Mouse (Mus musculus): ENCODE measurements around the gene Nkg7. TPM values are rescaled to one million over a fixed set of nuclear protein-coding genes. Genes with fewer than 3 reads are reported as not detected.

Gene Nkg7
- polyA plus RNA-seq, 1 experiment from 2014 or later: not detected

- H3K27me3 ChIP-seq: no peaks in the 10 kb centered on the region
- H3K9ac ChIP-seq (replicated peaks): no peak within 1 kb of the TSS
- H3K4me3 ChIP-seq (replicated peaks): no peak within 1 kb of the TSS
- H3K9me3 ChIP-seq: no peaks in the 10 kb centered on the region
- no peaks in the 10 kb centered on the region for H3K36me3 ChIP-seq
- no peak for ATAC-seq
- no peak within 1 kb of the TSS for H3K4me2 ChIP-seq (replicated peaks)
- H3K4me1 ChIP-seq (replicated peaks): peaks cover 4% of the 10 kb centered on the region; the same call in 1 of the 2 replicates
- 86% methylated on average over 8 of the region's 8 CpGs for WGBS
- no peak within 1 kb of the TSS for H3K27ac ChIP-seq
These were observed 9.5 kb upstream of the Nkg7 start, which contains the start of gene Lim2 for GRCm38 (mm10) chr7:43427406-43427805. Gene Lim2 (plus strand): TSS chr7:43427670.

- WGBS: 65% methylated on average over 4 of the region's 4 CpGs
- H3K36me3 ChIP-seq: no peaks in the 10 kb centered on the region
- no peaks in the 10 kb centered on the region for H3K9me3 ChIP-seq
- no peaks in the 10 kb centered on the region for H3K27me3 ChIP-seq
- no peak overlapping the region for H3K27ac ChIP-seq
- no peaks in the 10 kb centered on the region for H3K4me1 ChIP-seq (replicated peaks)
- H3K9ac ChIP-seq (replicated peaks): no peak overlapping the region
- no peak overlapping the region for H3K4me2 ChIP-seq (replicated peaks)
- no peak for ATAC-seq
- no peak overlapping the region for H3K4me3 ChIP-seq (replicated peaks)
These were observed 7.4 kb upstream of the Nkg7 start for GRCm38 (mm10) chr7:43429500-43429899.

- Histone ChIP-seq H3K4me3 (replicated peaks) (no peak overlapping the region), H3K36me3 (no peaks in the 10 kb centered on the region), H3K9me3 (no peaks in the 10 kb centered on the region), H3K9ac (replicated peaks) (no peak overlapping the region), H3K4me2 (replicated peaks) (no peak overlapping the region), H3K4me1 (replicated peaks) (no peaks in the 10 kb centered on the region), H3K27me3 (no peaks in the 10 kb centered on the region), H3K27ac (no peak overlapping the region)
- no peak for ATAC-seq
- 73% methylated on average over 4 of the region's 4 CpGs for WGBS
These were observed 4.0 kb upstream of the Nkg7 start for GRCm38 (mm10) chr7:43432891-43433290.

- Histone ChIP-seq H3K9ac (replicated peaks) (no peak overlapping the region), H3K36me3 (no peaks in the 10 kb centered on the region), H3K4me2 (replicated peaks) (no peak overlapping the region), H3K9me3 (no peaks in the 10 kb centered on the region), H3K4me1 (replicated peaks) (no peaks in the 10 kb centered on the region), H3K27ac (no peak overlapping the region), H3K4me3 (replicated peaks) (no peak overlapping the region), H3K27me3 (peaks cover 3% of the 10 kb centered on the region; the same call in 1 of the 2 replicates)
- 72% methylated on average over 5 of the region's 5 CpGs for WGBS
- no peak for ATAC-seq
These were observed 2.2 kb upstream of the Nkg7 start for GRCm38 (mm10) chr7:43434676-43435075.

- Histone ChIP-seq H3K9me3 (no peaks in the 10 kb centered on the region), H3K27ac (no peak overlapping the region), H3K36me3 (no peaks in the 10 kb centered on the region), H3K4me1 (replicated peaks) (peaks cover 10% of the 10 kb centered on the region), H3K9ac (replicated peaks) (no peak overlapping the region), H3K27me3 (peaks cover 3% of the 10 kb centered on the region; the same call in 1 of the 2 replicates), H3K4me2 (replicated peaks) (no peak overlapping the region), H3K4me3 (replicated peaks) (no peak overlapping the region)
- no peak for ATAC-seq
- 84% methylated on average over 4 of the region's 4 CpGs for WGBS
These were observed 1.7 kb downstream of the Nkg7 start for GRCm38 (mm10) chr7:43438611-43439010.

GRCm38 (mm10) chr7:43440482-43440881, 3.6 kb downstream of the Nkg7 start, which contains the start of gene Cldnd2:
Gene Cldnd2 (plus strand): TSS chr7:43440782.
- H3K4me3 ChIP-seq (replicated peaks): no peak within 1 kb of the TSS
- no peak within 1 kb of the TSS for H3K4me2 ChIP-seq (replicated peaks)
- H3K4me1 ChIP-seq (replicated peaks): peaks cover 20% of the 10 kb centered on the region
- H3K27me3 ChIP-seq: peaks cover 3% of the 10 kb centered on the region; the same call in 1 of the 2 replicates
- H3K9ac ChIP-seq (replicated peaks): no peak within 1 kb of the TSS
- H3K9me3 ChIP-seq: no peaks in the 10 kb centered on the region
- H3K36me3 ChIP-seq: no peaks in the 10 kb centered on the region
- H3K27ac ChIP-seq: no peak within 1 kb of the TSS
- no peak for ATAC-seq
- 80% methylated on average over 6 of the region's 6 CpGs for WGBS

GRCm38 (mm10) chr7:43441071-43441470, 4.2 kb downstream of the Nkg7 start:
- WGBS: 87% methylated on average over 3 of the region's 3 CpGs
- peaks cover 3% of the 10 kb centered on the region; the same call in 1 of the 2 replicates for H3K27me3 ChIP-seq
- H3K9ac ChIP-seq (replicated peaks): no peak overlapping the region
- no peak for ATAC-seq
- H3K4me2 ChIP-seq (replicated peaks): no peak overlapping the region
- no peak overlapping the region for H3K27ac ChIP-seq
- no peaks in the 10 kb centered on the region for H3K9me3 ChIP-seq
- no peak overlapping the region for H3K4me3 ChIP-seq (replicated peaks)
- peaks cover 20% of the 10 kb centered on the region for H3K4me1 ChIP-seq (replicated peaks)
- H3K36me3 ChIP-seq: no peaks in the 10 kb centered on the region

GRCm38 (mm10) chr7:43442684-43443083, 5.8 kb downstream of the Nkg7 start:
- H3K36me3 ChIP-seq: no peaks in the 10 kb centered on the region
- H3K27ac ChIP-seq: peak overlapping the region; percentile 83
- H3K27me3 ChIP-seq: peaks cover 3% of the 10 kb centered on the region; the same call in 1 of the 2 replicates
- peak overlapping the region; percentile 55 for H3K4me3 ChIP-seq (replicated peaks)
- WGBS: 11% methylated on average over 9 of the region's 9 CpGs
- peaks cover 20% of the 10 kb centered on the region for H3K4me1 ChIP-seq (replicated peaks)
- ATAC-seq: no peak
- peak overlapping the region; percentile 74 for H3K4me2 ChIP-seq (replicated peaks)
- H3K9ac ChIP-seq (replicated peaks): peak overlapping the region; percentile 73
- no peaks in the 10 kb centered on the region for H3K9me3 ChIP-seq

- Histone ChIP-seq H3K27me3 (peaks cover 3% of the 10 kb centered on the region; the same call in 1 of the 2 replicates), H3K9ac (replicated peaks) (peak overlapping the region; percentile 73), H3K36me3 (no peaks in the 10 kb centered on the region), H3K27ac (peak overlapping the region; percentile 83), H3K4me2 (replicated peaks) (peak overlapping the region; percentile 74), H3K4me3 (replicated peaks) (peak overlapping the region; percentile 55), H3K4me1 (replicated peaks) (peaks cover 20% of the 10 kb centered on the region), H3K9me3 (no peaks in the 10 kb centered on the region)
- under 1% methylated on average over 36 of the region's 36 CpGs for WGBS
- ATAC-seq: peak; percentile 81
These were observed 6.4 kb downstream of the Nkg7 start for GRCm38 (mm10) chr7:43443126-43443916.

GRCm38 (mm10) chr7:43443917-43444293, 7.0 kb downstream of the Nkg7 start, which contains the start of the genes Etfb and Gm45233:
Gene Etfb (plus strand): TSS chr7:43444083.
Gene Gm45233 (plus strand): TSS chr7:43444128.
- peaks cover 3% of the 10 kb centered on the region; the same call in 1 of the 2 replicates for H3K27me3 ChIP-seq
- no peaks in the 10 kb centered on the region for H3K9me3 ChIP-seq
- peaks cover 20% of the 10 kb centered on the region for H3K4me1 ChIP-seq (replicated peaks)
- WGBS: under 1% methylated on average over 27 of the region's 27 CpGs
- peak within 1 kb of the TSS; percentile 74 for H3K4me2 ChIP-seq (replicated peaks)
- ATAC-seq: peak; percentile 96
- no peaks in the 10 kb centered on the region for H3K36me3 ChIP-seq
- peak within 1 kb of the TSS; percentile 55 for H3K4me3 ChIP-seq (replicated peaks)
- H3K27ac ChIP-seq: peak within 1 kb of the TSS; percentile 83
- H3K9ac ChIP-seq (replicated peaks): peak within 1 kb of the TSS; percentile 73

GRCm38 (mm10) chr7:43447801-43448200, 10.9 kb downstream of the Nkg7 start:
- no peak for ATAC-seq
- H3K4me2 ChIP-seq (replicated peaks): no peak overlapping the region
- H3K4me3 ChIP-seq (replicated peaks): no peak overlapping the region
- peaks cover 3% of the 10 kb centered on the region for H3K36me3 ChIP-seq
- no peaks in the 10 kb centered on the region for H3K9me3 ChIP-seq
- H3K4me1 ChIP-seq (replicated peaks): peaks cover 15% of the 10 kb centered on the region
- no peak overlapping the region for H3K9ac ChIP-seq (replicated peaks)
- no peak overlapping the region for H3K27ac ChIP-seq
- H3K27me3 ChIP-seq: no peaks in the 10 kb centered on the region
- 94% methylated on average over 4 of the region's 4 CpGs for WGBS

GRCm38 (mm10) chr7:43448246-43448645, 11.4 kb downstream of the Nkg7 start:
- Histone ChIP-seq H3K27ac (no peak overlapping the region), H3K36me3 (peaks cover 7% of the 10 kb centered on the region), H3K9ac (replicated peaks) (no peak overlapping the region), H3K4me1 (replicated peaks) (peaks cover 11% of the 10 kb centered on the region), H3K4me2 (replicated peaks) (no peak overlapping the region), H3K4me3 (replicated peaks) (no peak overlapping the region), H3K9me3 (no peaks in the 10 kb centered on the region), H3K27me3 (no peaks in the 10 kb centered on the region)
- WGBS: 93% methylated on average over 2 of the region's 3 CpGs
- ATAC-seq: no peak

Measured in midbrain, embryonic 13.5 days (tissue).